Mouse (Mus musculus): ENCODE results near the gene Lsm4. TPM values are rescaled to one million over a fixed set of nuclear protein-coding genes. Genes with fewer than 3 reads are reported as not detected.

The Lsm4 gene
- polyA plus RNA-seq, 1 experiment: 148 TPM

GRCm38 (mm10) chr8:70688136-70688535 lies 15.1 kb downstream of the Lsm4 start:
- TF ChIP-seq POLR2A (IDR thresholded peaks at IDR 0.05; ENCODE audit: control insufficient read depth, low read depth, low read length) (no peak), CTCF (IDR thresholded peaks at IDR 0.05; ENCODE audit: control insufficient read depth, insufficient read depth, insufficient replicate concordance, low read depth, low read length) (no peak)
- Histone ChIP-seq H3K4me1 (ENCODE audit: control insufficient read depth, insufficient read depth, low read length) (peaks cover 9% of the 10 kb centered on the region), H3K36me3 (ENCODE audit: control insufficient read depth, insufficient read depth, low read length) (no peaks in the 10 kb centered on the region), H3K27ac (ENCODE audit: control insufficient read depth, insufficient read depth, low read depth, low read length) (no peak overlapping the region), H3K4me3 (ENCODE audit: control insufficient read depth, low read depth, low read length) (no peak overlapping the region), H3K27me3 (ENCODE audit: control insufficient read depth, insufficient read depth, low read length) (no peaks in the 10 kb centered on the region)

GRCm38 (mm10) chr8:70689892-70690390 lies 16.9 kb downstream of the Lsm4 start:
- TF ChIP-seq CTCF (IDR thresholded peaks at IDR 0.05; ENCODE audit: control insufficient read depth, insufficient read depth, insufficient replicate concordance, low read depth, low read length) (no peak), POLR2A (IDR thresholded peaks at IDR 0.05; ENCODE audit: control insufficient read depth, low read depth, low read length) (no peak)
- no peak overlapping the region for H3K4me3 ChIP-seq (ENCODE audit: control insufficient read depth, low read depth, low read length)
- no peaks in the 10 kb centered on the region for H3K27me3 ChIP-seq (ENCODE audit: control insufficient read depth, insufficient read depth, low read length)
- peaks cover 13% of the 10 kb centered on the region for H3K4me1 ChIP-seq (ENCODE audit: control insufficient read depth, insufficient read depth, low read length)
- H3K27ac ChIP-seq (ENCODE audit: control insufficient read depth, insufficient read depth, low read depth, low read length): no peak overlapping the region
- no peaks in the 10 kb centered on the region for H3K36me3 ChIP-seq (ENCODE audit: control insufficient read depth, insufficient read depth, low read length)

- H3K4me1 ChIP-seq (ENCODE audit: control insufficient read depth, insufficient read depth, low read length): peaks cover 26% of the 10 kb centered on the region
- no peaks in the 10 kb centered on the region for H3K27me3 ChIP-seq (ENCODE audit: control insufficient read depth, insufficient read depth, low read length)
- no peak for TF ChIP-seq CTCF (IDR thresholded peaks at IDR 0.05; ENCODE audit: control insufficient read depth, insufficient read depth, insufficient replicate concordance, low read depth, low read length)
These were observed 18.2 kb downstream of the Lsm4 start for GRCm38 (mm10) chr8:70691230-70691629.

GRCm38 (mm10) chr8:70691727-70692231 lies 18.7 kb downstream of the Lsm4 start:
- no peaks in the 10 kb centered on the region for H3K36me3 ChIP-seq (ENCODE audit: control insufficient read depth, insufficient read depth, low read length)
- peak overlapping the region; percentile 59; the same call in 1 of the 2 replicates for H3K27ac ChIP-seq (ENCODE audit: control insufficient read depth, insufficient read depth, low read depth, low read length)
- TF ChIP-seq POLR2A (IDR thresholded peaks at IDR 0.05; ENCODE audit: control insufficient read depth, low read depth, low read length): no peak
- TF ChIP-seq CTCF (IDR thresholded peaks at IDR 0.05; ENCODE audit: control insufficient read depth, insufficient read depth, insufficient replicate concordance, low read depth, low read length): no peak
- H3K4me3 ChIP-seq (ENCODE audit: control insufficient read depth, low read depth, low read length): peak overlapping the region; percentile 71
- peaks cover 30% of the 10 kb centered on the region for H3K4me1 ChIP-seq (ENCODE audit: control insufficient read depth, insufficient read depth, low read length)
- H3K27me3 ChIP-seq (ENCODE audit: control insufficient read depth, insufficient read depth, low read length): no peaks in the 10 kb centered on the region

More at GRCm38 (mm10) chr8:70691230-70691629, 18.2 kb downstream of the Lsm4 start:
- H3K27ac ChIP-seq (ENCODE audit: control insufficient read depth, insufficient read depth, low read depth, low read length): peak overlapping the region; percentile 59; the same call in 1 of the 2 replicates
- no peaks in the 10 kb centered on the region for H3K36me3 ChIP-seq (ENCODE audit: control insufficient read depth, insufficient read depth, low read length)
- H3K4me3 ChIP-seq (ENCODE audit: control insufficient read depth, low read depth, low read length): peak overlapping the region; percentile 71

GRCm38 (mm10) chr8:70693636-70694035 lies 20.6 kb downstream of the Lsm4 start:
- Histone ChIP-seq H3K36me3 (ENCODE audit: control insufficient read depth, insufficient read depth, low read length) (no peaks in the 10 kb centered on the region), H3K27ac (ENCODE audit: control insufficient read depth, insufficient read depth, low read depth, low read length) (no peak overlapping the region), H3K27me3 (ENCODE audit: control insufficient read depth, insufficient read depth, low read length) (no peaks in the 10 kb centered on the region), H3K4me1 (ENCODE audit: control insufficient read depth, insufficient read depth, low read length) (peaks cover 39% of the 10 kb centered on the region), H3K4me3 (ENCODE audit: control insufficient read depth, low read depth, low read length) (no peak overlapping the region)
- TF ChIP-seq POLR2A (IDR thresholded peaks at IDR 0.05; ENCODE audit: control insufficient read depth, low read depth, low read length): no peak
- no peak for TF ChIP-seq CTCF (IDR thresholded peaks at IDR 0.05; ENCODE audit: control insufficient read depth, insufficient read depth, insufficient replicate concordance, low read depth, low read length)

- peaks cover 42% of the 10 kb centered on the region for H3K4me1 ChIP-seq (ENCODE audit: control insufficient read depth, insufficient read depth, low read length)
- no peak overlapping the region for H3K4me3 ChIP-seq (ENCODE audit: control insufficient read depth, low read depth, low read length)
- TF ChIP-seq POLR2A (IDR thresholded peaks at IDR 0.05; ENCODE audit: control insufficient read depth, low read depth, low read length) (no peak), CTCF (IDR thresholded peaks at IDR 0.05; ENCODE audit: control insufficient read depth, insufficient read depth, insufficient replicate concordance, low read depth, low read length) (no peak)
These were observed 22.4 kb downstream of the Lsm4 start for GRCm38 (mm10) chr8:70695318-70696018.

GRCm38 (mm10) chr8:70696019-70696885 lies 23.2 kb downstream of the Lsm4 start:
- Histone ChIP-seq H3K36me3 (ENCODE audit: control insufficient read depth, insufficient read depth, low read length) (no peaks in the 10 kb centered on the region), H3K4me3 (ENCODE audit: control insufficient read depth, low read depth, low read length) (peak overlapping the region; percentile 81), H3K27ac (ENCODE audit: control insufficient read depth, insufficient read depth, low read depth, low read length) (peak overlapping the region; percentile 41), H3K4me1 (ENCODE audit: control insufficient read depth, insufficient read depth, low read length) (peaks cover 43% of the 10 kb centered on the region), H3K27me3 (ENCODE audit: control insufficient read depth, insufficient read depth, low read length) (no peaks in the 10 kb centered on the region)
- TF ChIP-seq POLR2A (IDR thresholded peaks at IDR 0.05; ENCODE audit: control insufficient read depth, low read depth, low read length) (peak; percentile 13; the same call in 1 of the 2 replicates), CTCF (IDR thresholded peaks at IDR 0.05; ENCODE audit: control insufficient read depth, insufficient read depth, insufficient replicate concordance, low read depth, low read length) (no peak)

More at GRCm38 (mm10) chr8:70695318-70696018, 22.4 kb downstream of the Lsm4 start:
- Histone ChIP-seq H3K27ac (ENCODE audit: control insufficient read depth, insufficient read depth, low read depth, low read length) (peak overlapping the region; percentile 41; the same call in 1 of the 2 replicates), H3K36me3 (ENCODE audit: control insufficient read depth, insufficient read depth, low read length) (no peaks in the 10 kb centered on the region), H3K27me3 (ENCODE audit: control insufficient read depth, insufficient read depth, low read length) (no peaks in the 10 kb centered on the region)

Data from testis, adult 2 months (tissue).